Mouse (Mus musculus): Measurements from ENCODE around the gene Men1.
"Not testable (repeated sequence)": the region's sequence is repeated elsewhere in the genome, so short reads cannot be mapped to it uniquely, and the experiment has no call there.

Men1 gene

GRCm38 (mm10) chr19:6334673-6335457, at the start of gene Men1:
Gene Men1 (plus strand): TSS chr19:6334979.
- peak; percentile 80 to 94 for DNase-seq (ENCODE audit: low spot score in 2 of 2)

GRCm38 (mm10) chr19:6285226-6285625, 49.6 kb upstream of the Men1 start:
- DNase-seq (ENCODE audit: low spot score in 2 of 2): no peak

- DNase-seq (ENCODE audit: low spot score in 2 of 2): no peak
Observed at GRCm38 (mm10) chr19:6285632-6286433, 48.9 kb upstream of the Men1 start.

- no peak for DNase-seq (ENCODE audit: low spot score in 2 of 2)
Observed at GRCm38 (mm10) chr19:6286434-6287401, 48.1 kb upstream of the Men1 start.

GRCm38 (mm10) chr19:6288236-6288894, 46.4 kb upstream of the Men1 start:
- no peak for DNase-seq (ENCODE audit: low spot score in 2 of 2)

- DNase-seq (ENCODE audit: low spot score in 2 of 2): no peak
Observed at GRCm38 (mm10) chr19:6289696-6290238, 45.0 kb upstream of the Men1 start.

- DNase-seq (ENCODE audit: low spot score in 2 of 2): not testable (repeated sequence)
Observed at GRCm38 (mm10) chr19:6290720-6291116, 44.1 kb upstream of the Men1 start.

GRCm38 (mm10) chr19:6291117-6291781, 43.5 kb upstream of the Men1 start:
- no peak for DNase-seq (ENCODE audit: low spot score in 2 of 2)

- DNase-seq (ENCODE audit: low spot score in 2 of 2): no peak
Observed at GRCm38 (mm10) chr19:6292262-6292661, 42.5 kb upstream of the Men1 start.

- DNase-seq (ENCODE audit: low spot score in 2 of 2): no peak
Observed at GRCm38 (mm10) chr19:6294301-6294700, 40.5 kb upstream of the Men1 start.

GRCm38 (mm10) chr19:6296551-6297210, 38.1 kb upstream of the Men1 start:
- DNase-seq (ENCODE audit: low spot score in 2 of 2): no peak

- peak in 1 of 2 experiments; percentile 55 for DNase-seq (ENCODE audit: low spot score in 2 of 2)
Observed at GRCm38 (mm10) chr19:6297641-6298040, 37.1 kb upstream of the Men1 start.

GRCm38 (mm10) chr19:6299003-6299402, 35.8 kb upstream of the Men1 start:
- DNase-seq (ENCODE audit: low spot score in 2 of 2): no peak

- no peak for DNase-seq (ENCODE audit: low spot score in 2 of 2)
Observed at GRCm38 (mm10) chr19:6299450-6300267, 35.1 kb upstream of the Men1 start.

- peak in 1 of 2 experiments; percentile 76 for DNase-seq (ENCODE audit: low spot score in 2 of 2)
Observed at GRCm38 (mm10) chr19:6300402-6300841, 34.4 kb upstream of the Men1 start.

GRCm38 (mm10) chr19:6302114-6302513, 32.7 kb upstream of the Men1 start:
- DNase-seq (ENCODE audit: low spot score in 2 of 2): no peak

- no peak for DNase-seq (ENCODE audit: low spot score in 2 of 2)
Observed at GRCm38 (mm10) chr19:6302522-6302921, 32.3 kb upstream of the Men1 start.

- no peak for DNase-seq (ENCODE audit: low spot score in 2 of 2)
Observed at GRCm38 (mm10) chr19:6303831-6304230, 30.9 kb upstream of the Men1 start.

Measured in spleen, postnatal 10 days (tissue).